Mouse (Mus musculus) spleen, embryonic (tissue): Measurements from ENCODE around the gene Cald1.

Experiments used
- CTCF ChIA-PET: fragments of 350-600 bp; sonication (Branson Sonifier 250); formaldehyde crosslinking; loops from one replicate; lab custom pipeline; 2022; lab: Charles Lee

Cald1 gene

GRCm38 (mm10) chr6:34717651-34718050 lies 119.4 kb downstream of the Cald1 start:
- CTCF ChIA-PET: no interaction called here

GRCm38 (mm10) chr6:34719141-34719680 lies 120.9 kb downstream of the Cald1 start:
- CTCF ChIA-PET: no interaction called here

- CTCF ChIA-PET: no interaction called here
Observed at GRCm38 (mm10) chr6:34720447-34720846, 122.1 kb downstream of the Cald1 start.

- CTCF ChIA-PET: no interaction called here
Observed at GRCm38 (mm10) chr6:34721740-34722139, 123.4 kb downstream of the Cald1 start.

- CTCF ChIA-PET: no interaction called here
Observed at GRCm38 (mm10) chr6:34722660-34723059, 124.4 kb downstream of the Cald1 start.

GRCm38 (mm10) chr6:34723250-34723904 lies 125.1 kb downstream of the Cald1 start:
- CTCF ChIA-PET: no interaction called here

GRCm38 (mm10) chr6:34725660-34726059 lies 127.4 kb downstream of the Cald1 start:
- CTCF ChIA-PET: no interaction called here

GRCm38 (mm10) chr6:34726104-34726503 lies 127.8 kb downstream of the Cald1 start:
- CTCF ChIA-PET: no interaction called here

GRCm38 (mm10) chr6:34727316-34727983 lies 129.2 kb downstream of the Cald1 start:
- CTCF ChIA-PET: no interaction called here

- CTCF ChIA-PET: no interaction called here
Observed at GRCm38 (mm10) chr6:34729449-34730151, 131.3 kb downstream of the Cald1 start.

GRCm38 (mm10) chr6:34731007-34731406 lies 132.7 kb downstream of the Cald1 start:
- CTCF ChIA-PET: no interaction called here

- CTCF ChIA-PET: no interaction called here
Observed at GRCm38 (mm10) chr6:34731529-34731928, 133.2 kb downstream of the Cald1 start.

- CTCF ChIA-PET: no interaction called here
Observed at GRCm38 (mm10) chr6:34734940-34735695, 136.8 kb downstream of the Cald1 start.

GRCm38 (mm10) chr6:34736934-34737333 lies 138.6 kb downstream of the Cald1 start:
- CTCF ChIA-PET: no interaction called here

- CTCF ChIA-PET: no interaction called here
Observed at GRCm38 (mm10) chr6:34743946-34744345, 145.6 kb downstream of the Cald1 start.

- CTCF ChIA-PET: no interaction called here
Observed at GRCm38 (mm10) chr6:34747846-34748245, 149.5 kb downstream of the Cald1 start.

- CTCF ChIA-PET: no interaction called here
Observed at GRCm38 (mm10) chr6:34748566-34748965, 150.3 kb downstream of the Cald1 start.

GRCm38 (mm10) chr6:34749526-34749925 lies 151.2 kb downstream of the Cald1 start:
- CTCF ChIA-PET: no interaction called here

GRCm38 (mm10) chr6:34750487-34751120 lies 152.3 kb downstream of the Cald1 start:
- CTCF ChIA-PET: interaction anchor here (0.6 kb wide), 1 partner anchor 8 kb away, joined by 3 read pairs; no protein-coding TSS in a partner anchor

- CTCF ChIA-PET: no interaction called here
Observed at GRCm38 (mm10) chr6:34751625-34752024, 153.3 kb downstream of the Cald1 start.

- CTCF ChIA-PET: no interaction called here
Observed at GRCm38 (mm10) chr6:34754448-34754847, 156.1 kb downstream of the Cald1 start.
